Mouse (Mus musculus) thymus, adult 18-20 months (tissue): ENCODE measurements around the gene Exosc5.

Source experiments
- DNase-seq, 2 experiments: peaks; one replicate each; pipeline ENCODE4 v3.0.0; 2022; ENCODE audit warnings: mixed read lengths in 2 of 2

The Exosc5 gene

GRCm38 (mm10) chr7:25658657-25659472, at the start of gene Exosc5, which contains the start of gene Bckdha:
TSS of gene Exosc5 (plus strand) at chr7:25659164.
TSS of gene Bckdha (minus strand) at chr7:25658981.
- DNase-seq: peak; percentile 98 to 99

DNA sequence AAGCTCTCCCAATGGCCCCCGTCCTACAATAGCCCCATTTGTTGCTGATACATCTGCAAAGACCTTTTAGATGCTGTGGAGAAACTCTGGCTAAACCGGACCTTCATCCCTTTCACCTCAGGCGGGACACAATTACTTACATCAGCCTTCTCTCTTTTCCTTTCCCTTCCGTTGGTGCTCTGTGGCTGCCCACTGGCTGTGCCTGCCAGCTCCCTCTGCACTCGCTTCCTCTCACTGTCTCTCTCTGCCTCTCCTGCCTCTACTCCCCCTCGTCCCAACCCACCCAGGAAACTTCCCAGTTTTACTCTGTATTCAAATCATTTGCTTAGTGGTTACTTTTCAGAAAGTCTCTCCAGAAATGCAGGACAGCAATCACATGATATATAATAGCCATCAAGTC, 48.9 kb upstream of the Exosc5 start:
- DNase-seq: no peak

DNA sequence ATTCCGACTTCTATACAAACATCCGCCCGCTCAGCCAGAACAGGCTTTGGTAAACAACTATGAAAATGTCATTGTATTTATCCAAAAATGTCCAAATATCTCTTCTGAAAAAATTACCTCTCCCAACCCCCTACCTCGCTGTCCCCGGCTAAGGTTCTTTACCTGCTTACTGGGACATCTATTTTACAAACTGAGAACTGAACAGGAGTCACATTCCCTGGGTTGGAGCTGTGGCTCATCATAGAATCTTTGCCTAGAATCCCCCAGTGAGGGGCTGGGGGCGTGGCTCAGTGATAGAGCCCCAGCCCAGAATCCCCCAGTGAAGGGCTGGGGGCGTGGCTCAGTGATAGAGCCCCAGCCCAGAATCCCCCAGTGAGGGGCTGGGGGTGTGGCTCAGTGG, 47.5 kb upstream of the Exosc5 start:
- no peak for DNase-seq

GRCm38 (mm10) chr7:25614086-25614485, 44.9 kb upstream of the Exosc5 start:
- DNase-seq: no peak

GRCm38 (mm10) chr7:25614831-25615705, 43.9 kb upstream of the Exosc5 start:
- DNase-seq: no peak

DNA sequence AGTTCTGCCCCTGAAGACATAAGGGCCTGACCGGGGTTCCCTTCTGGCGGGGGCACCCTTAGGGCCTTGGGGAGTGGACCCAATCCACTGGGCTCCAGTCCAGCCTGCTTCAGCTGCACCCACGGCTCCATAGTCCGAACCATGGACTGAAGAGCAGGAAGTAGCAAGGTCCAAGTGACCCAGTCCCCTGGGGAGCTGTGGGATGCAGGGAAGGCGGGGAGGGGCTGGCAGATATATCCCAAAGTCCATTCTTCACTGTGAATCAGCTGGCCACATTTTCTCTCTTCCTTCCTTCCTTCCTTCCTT, 43.3 kb upstream of the Exosc5 start, which contains the start of gene Erich4:
Erich4 (minus strand) TSS at position 187 of the 306 bp plus-strand sequence.
- no peak for DNase-seq

- no peak for DNase-seq
These were observed 41.4 kb upstream of the Exosc5 start for GRCm38 (mm10) chr7:25617376-25618160.

DNA sequence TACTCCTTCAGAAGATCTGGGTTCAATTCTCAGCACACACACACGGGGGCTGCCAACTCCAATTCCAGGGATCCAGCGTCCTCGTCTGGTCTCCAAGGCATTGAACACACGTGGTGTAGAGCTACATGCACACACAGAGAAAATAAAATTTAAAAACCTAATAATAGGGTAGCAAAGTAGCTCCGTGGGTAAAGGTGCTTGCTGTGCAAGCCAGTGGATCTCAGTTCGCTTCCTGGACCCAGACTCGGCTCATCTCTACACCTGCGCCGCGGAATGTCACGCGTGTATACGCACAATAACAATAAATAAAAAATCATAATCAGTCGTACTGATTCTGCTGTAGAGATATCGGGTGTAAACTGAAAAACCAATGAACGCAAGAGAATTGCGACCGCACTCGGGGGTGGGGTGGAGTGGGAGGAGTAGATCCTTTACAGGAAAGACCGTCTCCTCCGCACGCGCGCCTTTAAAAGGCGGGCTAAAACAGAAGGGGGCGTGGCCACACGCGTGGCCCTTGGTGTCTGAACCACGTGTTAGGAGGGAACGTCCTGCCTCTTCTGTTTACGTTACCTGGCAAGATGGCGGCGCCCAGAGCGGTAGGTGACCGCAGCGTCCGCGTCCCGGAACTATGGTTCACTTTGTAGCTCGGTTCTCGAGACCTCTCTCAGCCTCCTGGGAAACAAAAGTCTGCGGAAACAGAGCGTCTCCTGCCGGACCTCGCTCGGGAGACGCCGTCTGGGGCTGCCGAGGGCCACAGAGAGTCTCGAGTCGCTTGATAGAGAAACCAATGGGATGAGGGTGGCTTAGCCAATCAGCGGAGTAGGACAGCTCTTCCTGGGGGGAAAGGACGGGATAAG, 39.9 kb upstream of the Exosc5 start, which contains the start of gene Dmac2:
Dmac2 (plus strand) TSS at position 550 of the 857 bp plus-strand sequence.
- peak; percentile 91 to 96 for DNase-seq

GRCm38 (mm10) chr7:25619722-25619991, 39.3 kb upstream of the Exosc5 start:
- no peak for DNase-seq

- DNase-seq: no peak
These were observed 38.9 kb upstream of the Exosc5 start for GRCm38 (mm10) chr7:25620101-25620500.

GRCm38 (mm10) chr7:25620751-25621150, 38.2 kb upstream of the Exosc5 start:
- no peak for DNase-seq

GRCm38 (mm10) chr7:25623857-25624370, 35.0 kb upstream of the Exosc5 start:
- DNase-seq: no peak

DNA sequence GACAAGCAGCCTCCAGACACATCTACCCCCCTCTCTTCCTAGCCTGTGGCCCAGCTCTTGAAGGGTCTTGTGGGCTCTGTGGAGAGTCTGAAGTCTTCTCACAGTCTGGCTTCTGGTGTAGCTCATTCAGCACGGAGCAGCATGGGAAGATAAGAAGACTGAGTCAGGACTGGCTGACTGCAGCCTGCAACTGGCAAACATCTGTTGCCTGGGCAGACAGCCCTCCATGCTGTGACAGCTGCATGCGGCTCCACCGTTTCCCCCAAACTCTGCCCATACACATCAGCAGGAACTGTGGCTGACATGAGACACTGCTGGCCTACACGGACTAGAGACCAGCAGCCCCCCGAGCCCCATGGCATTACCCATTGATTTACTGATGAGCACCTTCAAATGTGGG, 34.1 kb upstream of the Exosc5 start:
- DNase-seq: no peak

- DNase-seq: no peak
These were observed 33.2 kb upstream of the Exosc5 start for GRCm38 (mm10) chr7:25625594-25626250.

DNA sequence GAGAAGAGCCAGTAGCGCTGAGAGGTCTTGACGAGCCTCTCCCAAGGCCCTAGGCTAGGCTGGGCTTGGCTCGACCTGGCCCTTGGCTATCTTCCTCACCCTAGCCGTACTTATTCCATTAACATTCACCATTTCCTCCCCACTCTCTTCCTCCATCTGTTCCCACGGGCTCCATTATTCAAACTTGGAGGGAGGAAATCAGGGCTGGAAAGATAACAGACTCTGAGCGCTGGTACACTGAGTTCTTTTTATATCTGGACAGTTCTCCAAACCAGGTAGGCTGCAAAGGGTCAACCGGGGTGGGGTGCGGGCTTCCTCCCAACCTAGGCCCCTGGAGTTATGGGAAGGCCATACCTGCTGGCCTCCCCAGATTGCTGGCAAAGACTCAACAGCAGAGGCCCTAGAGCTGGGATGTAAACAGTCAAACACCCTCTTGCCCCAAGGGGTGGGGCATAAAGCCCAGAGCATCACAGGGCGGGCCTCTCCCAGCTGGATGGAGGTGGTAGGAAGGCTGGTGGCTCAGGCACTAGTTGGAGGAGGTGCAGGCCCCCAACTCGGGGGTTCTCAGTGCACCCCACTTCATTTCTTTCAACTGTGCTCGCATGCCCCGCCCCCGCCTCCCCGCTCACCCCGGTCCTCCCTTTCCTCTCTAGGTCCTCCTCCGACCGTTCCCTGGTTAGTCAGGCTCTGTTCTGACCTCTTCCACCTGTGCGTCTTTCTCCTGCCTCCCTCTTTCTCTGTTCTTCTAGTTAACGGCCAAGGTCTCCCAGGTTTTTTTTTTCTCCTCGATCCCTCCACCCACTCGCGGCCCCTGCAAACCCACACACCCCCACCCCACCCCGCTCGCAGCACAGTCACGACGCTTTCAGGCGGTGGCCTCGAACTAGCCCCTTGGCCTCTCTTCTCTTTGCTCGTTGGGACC, 32.2 kb upstream of the Exosc5 start, which contains the start of gene B3gnt8:
B3gnt8 (plus strand) TSS at position 146 of the 922 bp plus-strand sequence.
- peak; percentile 56 to 71 for DNase-seq

- peak; percentile 70 to 72 for DNase-seq
These were observed 31.3 kb upstream of the Exosc5 start for GRCm38 (mm10) chr7:25627431-25628322.

- no peak for DNase-seq
These were observed 30.7 kb upstream of the Exosc5 start for GRCm38 (mm10) chr7:25628323-25628620.

GRCm38 (mm10) chr7:25632679-25633078, 26.3 kb upstream of the Exosc5 start:
- DNase-seq: no peak

DNA sequence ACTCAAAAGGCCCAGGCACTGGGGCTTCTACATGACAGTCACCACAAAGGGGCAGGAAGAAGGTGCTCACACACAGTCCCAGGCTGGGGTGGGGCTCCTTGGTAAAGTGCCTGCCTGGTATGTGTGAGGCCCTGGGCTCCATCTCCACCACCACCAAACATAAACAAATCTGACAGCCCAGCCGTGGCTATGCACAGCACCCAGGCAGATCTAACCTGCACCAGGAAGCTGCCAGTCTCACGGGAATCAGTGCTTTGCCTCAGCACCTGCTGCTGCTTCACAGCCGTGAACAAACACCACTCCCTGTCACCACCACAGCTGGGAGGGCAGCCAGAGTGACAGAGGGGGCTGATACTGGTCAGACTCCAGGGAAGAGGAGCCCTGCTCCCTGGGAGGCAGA, 22.6 kb upstream of the Exosc5 start:
- peak in 1 of 2 experiments; percentile 53 for DNase-seq
